Mouse (Mus musculus) lung, postnatal 4 days (tissue): ENCODE measurements around the gene Smyd1.

Source experiments
- DNase-seq, 2 experiments: peaks; one replicate each; pipeline ENCODE4 v3.0.0; 2021

Gene Smyd1

GRCm38 (mm10) chr6:71257375-71257774, 64.7 kb downstream of the Smyd1 start:
- DNase-seq, result no peak

GRCm38 (mm10) chr6:71256166-71256565, 65.9 kb downstream of the Smyd1 start:
- no peak for DNase-seq

GRCm38 (mm10) chr6:71254456-71254855, 67.6 kb downstream of the Smyd1 start:
- no peak for DNase-seq

GRCm38 (mm10) chr6:71250951-71251350, 71.1 kb downstream of the Smyd1 start:
- DNase-seq, result no peak

GRCm38 (mm10) chr6:71249615-71250014, 72.4 kb downstream of the Smyd1 start:
- no peak for DNase-seq

- no peak for DNase-seq
Observed at GRCm38 (mm10) chr6:71248420-71248819, 73.6 kb downstream of the Smyd1 start.

GRCm38 (mm10) chr6:71243258-71243657, 78.8 kb downstream of the Smyd1 start:
- DNase-seq, result no peak

- no peak for DNase-seq
Observed at GRCm38 (mm10) chr6:71242811-71243210, 79.2 kb downstream of the Smyd1 start.

GRCm38 (mm10) chr6:71240831-71241230, 81.2 kb downstream of the Smyd1 start:
- no peak for DNase-seq

GRCm38 (mm10) chr6:71239069-71239750, 82.8 kb downstream of the Smyd1 start:
- no peak for DNase-seq

GRCm38 (mm10) chr6:71237031-71237431, 85.0 kb downstream of the Smyd1 start:
- no peak for DNase-seq

GRCm38 (mm10) chr6:71236506-71236905, 85.5 kb downstream of the Smyd1 start:
- DNase-seq, result no peak

GRCm38 (mm10) chr6:71235944-71236343, 86.1 kb downstream of the Smyd1 start:
- no peak for DNase-seq

GRCm38 (mm10) chr6:71235121-71235520, 86.9 kb downstream of the Smyd1 start:
- no peak for DNase-seq

- DNase-seq, result no peak
Observed at GRCm38 (mm10) chr6:71227157-71227770, 94.8 kb downstream of the Smyd1 start.

GRCm38 (mm10) chr6:71226544-71226943, 95.5 kb downstream of the Smyd1 start:
- no peak for DNase-seq

- no peak for DNase-seq
Observed at GRCm38 (mm10) chr6:71224184-71224943, 97.7 kb downstream of the Smyd1 start.

GRCm38 (mm10) chr6:71221501-71221900, 100.5 kb downstream of the Smyd1 start:
- no peak for DNase-seq

- DNase-seq, result no peak
Observed at GRCm38 (mm10) chr6:71212471-71212870, 109.6 kb downstream of the Smyd1 start.

GRCm38 (mm10) chr6:71211917-71212316, 110.1 kb downstream of the Smyd1 start:
- no peak for DNase-seq

GRCm38 (mm10) chr6:71208691-71209090, 113.3 kb downstream of the Smyd1 start:
- DNase-seq, result no peak

- no peak for DNase-seq
Observed at GRCm38 (mm10) chr6:71204166-71204565, 117.9 kb downstream of the Smyd1 start.

GRCm38 (mm10) chr6:71203674-71204073, 118.4 kb downstream of the Smyd1 start:
- no peak for DNase-seq

- DNase-seq, result no peak
Observed at GRCm38 (mm10) chr6:71201925-71202324, 120.1 kb downstream of the Smyd1 start.
